Mouse (Mus musculus) limb, embryonic 11.5 days (tissue): Measurements from ENCODE around the gene Ackr3. TPM values are rescaled to one million over a fixed set of nuclear protein-coding genes. Genes with fewer than 3 reads are reported as not detected.

Experiments
- ATAC-seq: fragments of 200-750 bp; cut with Nextera tagmentation; 2 replicates; pipeline ENCODE4 v1.8.0; 2017; ENCODE audit warnings: low read depth; ENCODE audit not compliant: insufficient number of reproducible peaks, low FRiP score, low TSS enrichment
- DNase-seq: peaks from one replicate; pipeline ENCODE4 v3.0.0-alpha.2; 2015; ENCODE audit warnings: low spot score
- H3K27ac ChIP-seq: fragments of 300-500 bp; sonication (generic); replicated peaks from 2 replicates; pipeline ENCODE4 v1.5.1; 2014; ENCODE audit warnings: low read depth, mild to moderate bottlenecking, low read length
- H3K27me3 ChIP-seq: fragments of 300-500 bp; sonication (generic); 2 replicates; pipeline ENCODE4 v1.6.1; 2014; ENCODE audit warnings: mild to moderate bottlenecking, low read length, mixed read lengths; ENCODE audit not compliant: control insufficient read depth, insufficient read depth
- H3K36me3 ChIP-seq: fragments of 300-500 bp; sonication (generic); 2 replicates; pipeline ENCODE4 v1.6.1; 2014; ENCODE audit warnings: mild to moderate bottlenecking, low read length, moderate library complexity, mixed read lengths; ENCODE audit not compliant: control insufficient read depth, insufficient read depth
- H3K4me1 ChIP-seq: fragments of 300-500 bp; sonication (generic); 2 replicates; pipeline ENCODE4 v1.6.1; 2014; ENCODE audit warnings: low read length, mixed read lengths; ENCODE audit not compliant: control insufficient read depth, insufficient read depth
- H3K4me2 ChIP-seq: fragments of 300-500 bp; sonication (generic); 2 replicates; pipeline ENCODE4 v1.6.1; 2014; ENCODE audit warnings: low read depth, mild to moderate bottlenecking, moderate library complexity; ENCODE audit not compliant: severe bottlenecking
- H3K4me3 ChIP-seq: fragments of 300-500 bp; sonication (generic); 2 replicates; pipeline ENCODE4 v1.5.1; 2014; ENCODE audit warnings: low read depth, low read length
- H3K9ac ChIP-seq: fragments of 300-500 bp; sonication (generic); 2 replicates; pipeline ENCODE4 v1.6.1; 2014; ENCODE audit warnings: mild to moderate bottlenecking, low read length
- H3K9me3 ChIP-seq: fragments of 300-500 bp; sonication (generic); 2 replicates; pipeline ENCODE4 v1.6.1; 2016; ENCODE audit warnings: low read length; ENCODE audit not compliant: control insufficient read depth
- WGBS: fragments of 180-500 bp; shearing (Covaris S2); extraction: QIAGEN DNeasy Blood & Tissue Kit; methylation state at CpG from one replicate; pipeline ENCODE4 v1.1.7; 2014; 5-methylcytosine and 5-hydroxymethylcytosine counted together
- polyA plus RNA-seq: library from polyadenylated mRNA; unstranded; fragments of >200 nt; fragmentation: Nextera tagmentation; extraction: Ambion mirVana; gene quantifications from 2 replicates; pipeline ENCODE4 v1.2.1, GENCODE M21; 2014

The Ackr3 gene
- polyA plus RNA-seq, 1 experiment from 2014 or later: 26.0 TPM

DNA sequence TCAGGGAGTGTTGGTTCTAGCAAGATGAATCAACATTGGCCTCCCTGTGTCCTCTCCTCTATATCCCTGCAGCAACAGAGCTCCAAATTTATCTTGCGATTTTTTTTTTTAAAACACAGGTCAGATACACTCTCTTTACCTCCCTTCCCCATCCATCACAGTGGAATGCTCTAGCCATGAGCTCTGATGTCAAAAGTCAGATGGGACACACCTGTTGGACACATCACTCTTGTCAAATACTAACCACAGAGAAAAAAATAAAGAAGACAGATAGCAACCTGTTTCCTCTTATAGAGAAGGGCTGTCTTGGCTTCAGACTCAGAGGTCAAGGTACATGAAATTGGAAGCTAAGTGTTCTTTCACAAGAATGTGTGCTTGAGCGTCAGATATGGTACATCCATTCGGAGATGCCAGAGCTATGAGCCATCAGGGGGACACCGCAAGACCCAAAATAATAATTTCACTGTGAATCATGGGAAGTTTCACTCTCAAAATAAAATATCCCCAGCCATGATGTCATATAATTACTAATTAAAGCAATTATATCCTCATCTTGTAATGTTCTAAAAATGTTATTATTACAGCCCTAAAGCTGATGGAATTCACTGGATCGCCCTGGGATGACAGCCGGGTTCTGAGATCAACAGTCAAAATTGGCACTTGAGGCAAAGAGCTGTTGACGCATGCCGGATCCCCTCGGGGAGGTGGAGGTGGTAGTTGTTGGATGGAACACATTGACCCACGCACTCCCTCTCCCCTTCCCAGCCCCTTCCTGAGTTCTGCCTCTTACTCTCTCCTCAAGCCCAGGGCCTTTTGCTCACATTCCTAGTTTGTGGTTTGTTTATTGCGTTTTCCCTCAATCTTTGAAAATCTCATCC is 57.2 kb downstream of the Ackr3 start:
- Histone ChIP-seq H3K9me3 (no peaks in the 10 kb centered on the region), H3K4me3 (no peak overlapping the region), H3K36me3 (no peaks in the 10 kb centered on the region), H3K27ac (no peak overlapping the region), H3K9ac (no peak overlapping the region), H3K4me2 (no peak overlapping the region), H3K4me1 (peaks cover 2% of the 10 kb centered on the region; the same call in 1 of the 2 replicates), H3K27me3 (no peaks in the 10 kb centered on the region)
- DNase-seq (no peak), ATAC-seq (no peak)
- 85% methylated on average over 11 of the region's 11 CpGs for WGBS

DNA sequence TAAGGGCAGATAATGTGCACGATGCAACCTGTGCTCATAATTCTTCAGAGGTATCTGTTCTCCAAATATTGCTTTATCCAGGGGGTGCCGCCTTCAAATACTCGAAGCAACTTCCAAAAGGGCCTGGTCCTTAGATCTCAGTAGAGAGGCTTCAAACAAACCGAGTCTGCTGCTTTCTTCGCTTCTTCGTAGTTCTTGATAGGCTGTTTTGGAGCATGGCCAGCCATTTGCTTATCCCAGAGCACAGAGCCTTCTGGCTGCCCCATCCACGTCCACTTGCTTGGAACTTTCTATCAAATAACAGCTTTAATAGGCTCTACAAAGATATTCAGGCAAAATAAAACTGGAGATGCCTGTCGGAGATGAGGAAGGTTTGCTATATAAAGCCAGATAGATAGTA is 58.6 kb downstream of the Ackr3 start:
- no peak for DNase-seq

More for the DNA sequence above, 58.6 kb downstream of the Ackr3 start:
- ATAC-seq: no peak
- Histone ChIP-seq H3K9ac (no peak overlapping the region), H3K9me3 (no peaks in the 10 kb centered on the region), H3K27me3 (no peaks in the 10 kb centered on the region), H3K4me3 (no peak overlapping the region), H3K36me3 (no peaks in the 10 kb centered on the region), H3K27ac (no peak overlapping the region), H3K4me1 (peaks cover 2% of the 10 kb centered on the region; the same call in 1 of the 2 replicates), H3K4me2 (no peak overlapping the region)
- 89% methylated on average over 8 of the region's 8 CpGs for WGBS

Other genes with a start within 250 kb of the Ackr3 start
- 0.04 TPM in 1 of 2 replicates, not detected in the other for gene Asb18, start 189.3 kb upstream of the Ackr3 start, polyA plus RNA-seq
- 0.18 and 0.27 TPM in 2 replicates for gene Iqca, start 50.6 kb upstream of the Ackr3 start, polyA plus RNA-seq